Mouse (Mus musculus): ENCODE data around the gene Psmg3.

Gene Psmg3

GRCm38 (mm10) chr5:139826357-139827055, at the start of gene Psmg3, which contains the start of gene Gm26938:
Gene Psmg3 (minus strand): TSS chr5:139826885.
Gene Gm26938 (minus strand): TSS chr5:139826407.
- DNase-seq (ENCODE audit: low spot score): peak; percentile 75

DNA sequence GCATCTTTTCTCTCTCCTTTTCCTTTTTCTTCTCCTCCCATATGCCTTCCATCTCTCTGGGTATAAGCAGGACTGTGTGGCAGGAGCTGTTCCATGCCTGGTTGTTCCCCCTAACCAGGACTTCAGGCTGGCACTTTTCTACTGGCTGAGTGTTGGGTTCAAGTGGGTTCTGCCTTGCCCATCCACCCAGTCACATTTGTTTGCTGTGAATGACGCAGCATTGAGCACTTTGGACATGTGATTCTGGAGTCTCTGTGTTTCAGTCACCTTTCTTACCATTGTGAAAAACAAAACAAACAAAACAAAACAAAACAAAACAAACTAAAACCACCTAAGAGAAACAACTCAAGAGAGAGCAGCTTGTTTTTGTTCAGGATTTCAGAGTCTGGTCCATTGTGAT, 44.8 kb upstream of the Psmg3 start:
- DNase-seq (ENCODE audit: low spot score): no peak

DNA sequence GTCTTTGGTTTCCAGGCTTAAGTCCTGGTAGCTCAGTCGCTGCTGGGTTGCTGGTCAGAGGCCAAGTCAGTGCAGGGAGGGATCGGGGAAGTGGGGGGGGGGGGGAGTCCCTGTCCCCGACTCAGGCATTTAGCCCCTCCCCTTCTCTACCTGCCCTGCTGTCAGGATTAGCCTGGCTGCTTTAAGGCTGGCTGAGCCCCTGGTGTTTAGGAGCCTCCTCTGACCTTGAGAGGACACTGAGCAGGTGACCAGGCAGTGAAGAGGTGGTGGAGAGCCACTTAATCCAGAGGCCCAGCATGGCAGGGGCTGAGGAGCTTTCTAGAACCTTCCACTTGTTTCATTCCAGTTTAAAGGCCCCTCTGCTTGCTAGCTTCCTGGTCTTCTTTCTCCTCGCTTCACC, 44.2 kb upstream of the Psmg3 start:
- no peak for DNase-seq (ENCODE audit: low spot score)

DNA sequence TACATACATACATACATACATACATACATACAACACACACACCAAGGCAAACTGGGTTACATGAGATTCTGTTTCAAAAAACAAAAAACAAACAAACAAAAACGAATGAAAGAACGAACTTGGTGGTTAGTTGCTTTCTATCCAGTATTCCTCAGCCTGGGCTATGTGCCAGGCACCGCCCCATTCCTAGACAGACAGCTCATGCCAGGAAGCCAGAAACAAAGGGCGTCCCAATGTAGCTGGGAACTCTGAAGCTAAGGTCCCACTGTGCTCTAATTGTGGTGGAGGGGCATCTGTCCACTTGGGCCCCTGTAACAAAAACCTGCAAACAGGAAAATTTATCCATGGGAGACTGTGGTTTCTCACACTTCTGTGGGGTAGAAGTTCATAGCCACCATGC, 36.1 kb upstream of the Psmg3 start:
- peak; percentile 26 for DNase-seq (ENCODE audit: low spot score)

- no peak for DNase-seq (ENCODE audit: low spot score)
Measured at GRCm38 (mm10) chr5:139860328-139861104, 33.8 kb upstream of the Psmg3 start.

DNA sequence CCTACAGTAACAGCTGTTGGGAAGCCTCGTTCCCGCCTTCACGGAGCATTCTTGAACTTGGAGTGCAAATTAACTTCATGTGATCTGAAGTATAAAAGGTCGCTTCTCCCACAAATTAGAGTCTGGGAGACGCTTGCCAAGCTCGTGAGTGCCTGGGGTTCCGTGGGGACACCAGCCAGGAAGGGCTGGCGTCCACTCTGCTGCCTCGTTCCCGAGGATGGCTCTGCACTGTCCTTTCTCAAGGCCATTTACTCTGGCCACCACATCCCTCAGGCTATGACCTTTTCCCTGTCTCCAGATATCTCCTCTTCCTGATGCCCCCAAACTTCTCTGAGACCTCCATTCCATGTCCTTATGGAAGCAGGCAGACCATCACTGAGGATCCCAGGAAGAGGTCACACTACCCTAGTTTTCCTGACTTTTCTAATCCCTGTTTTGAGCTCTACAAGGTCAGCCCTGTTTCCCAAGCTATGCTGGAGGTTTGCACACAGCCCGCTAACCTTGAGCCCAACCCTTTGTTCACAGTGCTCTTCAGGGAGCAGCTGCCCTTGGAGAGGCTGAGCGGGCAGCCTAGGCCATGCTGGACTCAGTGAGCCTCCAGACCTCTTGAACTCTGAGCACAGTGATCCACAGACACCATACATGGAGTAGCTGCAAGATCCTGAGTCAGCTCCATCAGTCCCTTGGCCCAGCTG, 23.1 kb upstream of the Psmg3 start:
- peak; percentile 64 for DNase-seq (ENCODE audit: low spot score)

DNA sequence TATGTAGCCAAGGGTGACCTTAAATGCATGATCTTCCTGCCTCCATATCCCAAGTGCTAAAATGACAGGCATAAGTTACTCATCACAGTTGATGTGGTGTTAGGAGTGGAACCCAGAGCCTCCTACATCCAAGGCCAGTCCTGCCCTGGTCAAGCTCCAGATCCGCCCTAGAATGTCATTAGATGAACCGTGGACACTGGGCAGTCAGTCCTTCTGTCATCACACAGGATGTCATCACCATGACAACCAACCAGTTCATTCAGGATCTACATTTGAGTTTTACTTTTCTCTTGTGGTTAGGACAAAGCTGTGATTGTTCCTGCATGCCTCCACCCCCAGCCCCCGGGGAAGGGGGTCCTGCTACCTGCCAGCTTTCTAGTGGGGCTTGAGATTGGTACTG, 12.5 kb upstream of the Psmg3 start:
- no peak for DNase-seq (ENCODE audit: low spot score)

DNA sequence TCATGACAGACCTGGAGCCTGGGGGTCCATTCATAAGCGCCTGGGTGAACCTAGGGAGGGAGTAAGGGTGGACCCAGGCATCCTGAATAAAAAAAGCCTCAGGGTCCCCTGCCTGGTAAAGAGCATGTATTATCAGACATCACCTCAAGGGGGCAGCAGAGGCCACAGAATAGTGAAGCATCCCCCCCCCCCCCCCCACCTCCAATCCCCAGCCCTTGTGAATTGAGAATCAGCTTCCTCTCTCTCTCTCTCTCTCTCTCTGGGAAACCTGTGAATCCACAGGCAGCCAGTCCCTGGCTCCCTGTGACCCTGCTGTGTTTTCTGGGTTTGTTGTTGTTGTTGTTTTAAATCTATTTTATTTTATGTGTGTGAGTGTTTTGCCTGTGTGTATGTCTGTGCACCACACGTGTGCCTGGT, 11.8 kb upstream of the Psmg3 start:
- no peak for DNase-seq (ENCODE audit: low spot score)

DNA sequence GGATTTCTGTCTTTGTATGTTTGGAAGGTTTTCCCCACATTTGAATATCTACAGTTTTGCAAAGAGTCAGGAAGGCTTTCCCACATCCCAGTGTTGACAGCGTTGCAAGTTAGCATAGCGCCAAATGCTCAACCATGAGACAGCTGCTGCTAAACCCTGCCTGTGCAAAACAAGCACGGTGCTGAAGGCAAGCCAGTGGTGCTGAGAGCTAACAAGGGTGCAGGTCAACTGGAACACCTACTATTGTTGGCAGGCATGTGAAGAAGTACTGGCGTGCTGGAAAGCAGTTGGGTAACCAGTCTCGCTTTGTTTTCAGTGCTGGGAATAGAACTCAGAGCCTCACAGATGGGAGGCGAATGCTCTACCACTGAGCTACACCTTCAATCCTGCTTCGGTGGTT, 9.0 kb upstream of the Psmg3 start:
- DNase-seq (ENCODE audit: low spot score): no peak

GRCm38 (mm10) chr5:139832125-139832524, 5.4 kb upstream of the Psmg3 start:
- DNase-seq (ENCODE audit: low spot score): no peak

DNA sequence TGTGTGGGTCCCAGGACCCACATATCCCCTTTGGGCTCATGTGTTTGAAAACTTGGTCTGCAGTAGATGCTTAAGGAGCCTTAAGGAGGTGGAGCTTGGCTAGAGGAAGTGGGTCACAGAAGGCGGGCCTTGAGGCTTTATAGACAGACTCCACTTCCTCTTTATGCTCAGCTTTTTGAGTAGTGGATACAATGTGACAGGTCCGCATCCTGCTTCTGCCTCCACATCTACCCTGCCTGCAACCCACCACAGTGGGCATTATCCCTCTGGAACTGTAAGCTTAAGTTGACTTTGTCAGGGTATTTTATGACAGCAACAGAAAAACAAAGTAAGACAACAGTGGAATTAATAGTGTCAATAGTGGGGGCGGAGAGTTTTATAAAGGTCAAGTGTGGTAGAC, 4.0 kb upstream of the Psmg3 start:
- DNase-seq (ENCODE audit: low spot score): no peak

DNA sequence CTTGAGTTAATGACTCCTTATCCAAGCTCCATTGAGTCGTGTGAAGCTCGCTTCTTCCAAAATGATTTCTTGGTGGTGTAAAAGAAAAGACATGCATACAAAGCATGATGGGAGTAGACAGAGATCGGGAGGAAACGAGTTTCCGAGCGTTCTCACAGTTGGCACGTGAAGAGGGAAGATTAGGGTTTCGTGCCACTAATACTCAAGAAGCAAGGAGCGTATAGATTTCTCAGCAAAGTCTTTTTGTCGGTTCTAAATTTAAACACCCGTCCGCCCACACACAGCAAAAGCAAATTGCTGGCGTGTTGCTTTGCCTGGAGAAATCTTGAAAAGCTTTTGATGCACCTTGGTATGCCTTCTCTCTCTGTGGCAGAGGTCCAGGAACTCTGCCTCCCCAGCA, 2.7 kb upstream of the Psmg3 start:
- DNase-seq (ENCODE audit: low spot score): no peak

- no peak for DNase-seq (ENCODE audit: low spot score)
Measured at GRCm38 (mm10) chr5:139827593-139827992, 908 bp upstream of the Psmg3 start.

DNA sequence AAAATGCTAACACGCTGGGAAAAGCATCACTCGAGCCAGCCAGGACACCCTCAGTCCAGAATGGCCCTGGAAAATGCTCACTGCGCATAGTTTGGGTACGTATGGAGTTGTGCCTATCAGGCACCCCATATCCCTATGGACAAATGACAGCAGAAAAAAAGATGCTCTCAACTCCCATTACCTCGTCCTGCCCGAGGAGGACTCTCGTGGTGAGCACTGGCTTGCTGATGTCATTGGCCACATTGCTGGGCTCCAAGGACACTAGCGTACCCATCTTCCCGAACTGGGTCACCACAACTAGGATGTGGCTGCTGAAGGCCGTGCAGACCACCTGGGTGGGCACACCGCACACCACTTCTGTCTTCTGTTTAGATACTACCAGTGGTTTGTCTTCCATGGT, 738 bp downstream of the Psmg3 start:
- no peak for DNase-seq (ENCODE audit: low spot score)

GRCm38 (mm10) chr5:139824531-139824930, 2.2 kb downstream of the Psmg3 start:
- DNase-seq (ENCODE audit: low spot score): no peak

DNA sequence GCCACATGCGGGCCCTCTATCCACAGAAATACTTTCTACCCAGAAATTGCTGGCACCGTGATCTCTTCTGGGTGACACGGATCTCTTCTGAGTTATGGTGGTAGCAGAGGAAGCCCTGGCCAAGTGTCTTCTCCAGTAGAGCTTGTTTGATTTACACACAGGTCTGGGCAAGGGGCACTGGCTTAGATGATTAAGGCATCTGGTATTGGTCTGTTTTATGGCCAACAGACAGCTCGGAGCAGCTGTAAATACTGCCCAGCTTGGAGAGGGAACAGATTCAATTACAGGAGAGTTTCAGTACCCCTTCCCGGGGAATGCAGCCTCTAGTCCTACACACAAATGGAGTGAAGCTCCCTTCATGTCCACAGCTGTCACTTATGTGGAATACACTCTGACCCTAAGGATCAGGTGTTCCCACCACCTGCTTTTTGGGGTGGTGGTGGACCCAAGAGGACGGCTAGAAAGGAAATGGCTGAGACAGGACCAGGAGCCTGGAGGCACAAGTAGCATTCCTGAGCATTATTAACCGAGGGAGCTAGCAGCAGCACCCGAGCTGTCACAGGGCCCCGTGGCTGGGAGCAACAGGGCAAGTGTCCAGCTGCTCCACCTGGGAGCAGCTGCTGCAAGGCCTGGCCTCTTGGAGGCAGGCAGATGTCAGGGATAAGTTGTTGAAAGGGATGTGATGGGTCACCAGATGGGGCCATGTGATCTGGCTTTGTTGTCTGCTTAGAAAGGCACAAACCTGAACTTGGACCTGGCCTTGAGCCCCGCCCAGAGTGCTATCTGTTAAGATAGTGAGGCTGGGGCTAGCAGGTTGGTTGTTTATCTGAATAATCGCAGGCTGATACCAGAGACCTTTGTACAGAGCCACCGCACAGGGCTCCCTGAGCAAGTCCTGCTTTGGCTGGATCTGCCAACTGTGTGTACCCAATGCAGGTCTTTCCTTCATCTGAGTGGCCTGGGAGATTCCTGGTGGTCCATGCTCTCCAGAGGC, 4.9 kb downstream of the Psmg3 start:
- DNase-seq (ENCODE audit: low spot score): no peak

GRCm38 (mm10) chr5:139819538-139820181, 7.0 kb downstream of the Psmg3 start, which contains the start of gene Tmem184a:
Gene Tmem184a (minus strand): TSS chr5:139819917.
- DNase-seq (ENCODE audit: low spot score): no peak

DNA sequence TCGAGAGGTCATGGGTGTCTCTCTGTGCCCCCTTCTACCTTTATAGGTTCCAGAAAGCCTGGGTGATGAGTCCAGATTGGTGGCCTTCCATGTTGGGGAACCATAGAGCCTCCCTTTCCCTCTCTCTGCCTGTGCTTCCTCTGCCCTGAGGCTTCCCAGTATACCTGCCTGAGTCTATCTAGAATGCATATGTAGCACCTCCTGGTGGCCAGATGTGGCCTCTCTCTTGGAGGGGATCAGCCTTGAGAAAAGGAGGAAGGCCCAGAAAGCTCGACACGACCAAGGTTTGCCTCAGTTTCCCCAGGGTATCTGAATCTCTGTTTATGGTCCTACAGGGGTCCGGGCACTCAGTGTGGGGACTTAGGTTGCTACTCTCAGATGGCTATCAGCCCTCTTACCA, 7.9 kb downstream of the Psmg3 start:
- no peak for DNase-seq (ENCODE audit: low spot score)

DNA sequence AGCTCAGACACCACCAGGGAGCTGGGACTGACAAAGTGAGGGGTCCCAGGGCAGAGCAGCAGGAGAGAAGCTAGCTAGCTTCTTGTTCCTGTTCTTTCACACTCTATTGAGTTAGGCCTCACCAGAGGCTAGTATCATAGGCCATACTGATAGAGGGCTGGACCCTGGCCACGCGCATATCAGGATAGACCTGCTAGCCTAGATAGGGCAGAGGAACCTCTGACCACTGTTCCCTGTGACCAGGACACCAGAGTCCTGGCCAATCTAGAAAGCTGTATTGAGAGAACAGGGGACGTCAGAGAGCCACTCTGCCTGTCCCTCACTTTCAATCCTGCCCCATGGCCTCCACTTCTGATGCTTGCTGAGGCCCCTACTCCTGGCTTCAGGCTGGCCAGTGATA, 8.6 kb downstream of the Psmg3 start:
- DNase-seq (ENCODE audit: low spot score): no peak

DNA sequence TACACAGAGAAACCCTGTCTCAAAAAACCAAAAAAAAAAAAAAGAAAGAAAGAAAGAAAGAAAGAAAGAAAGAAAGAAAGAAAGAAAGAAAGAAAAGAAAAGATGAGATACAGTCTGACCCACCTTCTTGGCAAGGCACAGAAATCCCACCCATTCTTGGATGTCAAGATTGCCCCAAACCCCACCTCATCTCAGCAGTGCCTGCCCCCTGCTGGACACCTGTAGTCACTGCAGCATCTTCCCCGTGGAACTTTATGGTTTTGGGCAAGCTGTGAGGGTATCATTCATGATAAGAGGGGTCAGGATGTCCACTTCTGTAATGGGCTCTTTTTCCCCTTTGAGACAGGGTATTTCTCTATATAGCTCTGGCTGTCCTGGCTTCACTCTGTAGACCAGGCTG, 9.4 kb downstream of the Psmg3 start:
- no peak for DNase-seq (ENCODE audit: low spot score)

GRCm38 (mm10) chr5:139816445-139816844, 10.2 kb downstream of the Psmg3 start:
- no peak for DNase-seq (ENCODE audit: low spot score)
